Mouse (Mus musculus): Measurements from ENCODE around the gene Fbln5.

Fbln5 gene

DNA sequence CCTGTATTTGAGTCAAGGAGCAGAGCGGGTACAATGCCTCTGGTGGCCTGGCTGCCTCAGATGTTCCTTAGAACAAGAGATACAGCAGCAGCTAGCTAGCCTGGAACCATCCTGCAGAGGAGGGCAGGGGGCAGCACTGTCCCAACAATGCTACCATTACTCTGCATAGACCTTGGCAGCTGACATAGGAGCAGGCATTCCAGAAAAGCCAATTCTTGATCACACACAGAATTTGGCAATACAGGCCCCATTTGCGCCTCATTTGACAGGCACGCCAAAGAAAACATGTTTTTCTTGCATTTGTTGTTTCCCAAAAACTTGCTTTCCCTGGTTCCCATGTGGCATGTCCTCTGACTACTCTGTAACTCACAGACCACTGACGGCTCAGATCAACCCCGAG, 56.8 kb downstream of the Fbln5 start:
- DNase-seq (ENCODE audit: low spot score): no peak

DNA sequence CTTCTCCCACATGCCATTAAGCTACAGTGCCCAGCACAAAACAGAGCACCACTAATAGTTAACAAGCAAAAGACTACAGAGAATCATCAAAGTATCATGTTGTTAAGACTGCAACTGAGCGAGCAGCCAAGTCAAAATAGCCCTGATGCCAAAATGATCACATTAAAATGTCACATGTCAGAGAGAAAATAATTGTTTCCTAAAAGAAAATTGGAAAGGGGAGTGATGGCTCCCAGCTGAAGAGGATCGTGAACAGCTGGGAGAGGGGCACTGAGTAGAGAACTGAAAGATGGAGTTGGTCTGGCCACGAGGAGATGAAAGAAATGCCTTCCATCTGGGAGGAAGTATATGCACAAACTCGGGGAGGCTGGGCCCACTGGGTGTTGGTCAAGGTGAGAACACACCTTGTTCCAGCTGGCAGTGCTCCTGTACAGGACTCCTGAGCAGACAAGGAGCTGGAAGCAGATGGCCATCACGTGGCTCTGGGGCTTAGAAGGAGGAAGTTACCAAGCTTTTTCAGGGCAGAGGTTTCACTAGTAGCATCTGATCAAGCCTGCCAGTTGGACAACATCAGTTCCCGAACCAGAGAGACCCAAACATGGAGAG, 59.3 kb downstream of the Fbln5 start:
- no peak for DNase-seq (ENCODE audit: low spot score)

- no peak for DNase-seq (ENCODE audit: low spot score)
These were observed 60.2 kb downstream of the Fbln5 start for GRCm38 (mm10) chr12:101758698-101759097.

DNA sequence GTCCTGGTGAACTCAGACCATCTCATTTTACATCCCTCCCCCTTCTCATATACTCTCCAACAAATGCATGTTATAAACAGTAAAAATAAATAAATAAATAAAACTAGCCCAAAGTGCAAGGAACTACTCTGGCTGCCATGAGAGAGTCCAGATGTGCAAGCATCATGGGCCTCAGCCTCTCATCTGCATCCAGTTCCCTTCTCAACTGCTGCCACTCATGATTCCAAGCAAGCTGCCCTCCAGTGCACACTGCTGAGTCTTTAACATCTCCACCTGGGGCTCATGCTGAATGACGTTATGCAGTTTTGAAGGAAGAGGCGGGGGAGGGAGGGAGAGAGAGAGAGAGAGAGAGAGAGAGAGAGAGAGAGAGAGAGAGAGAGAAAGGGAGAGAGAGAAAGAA, 76.5 kb downstream of the Fbln5 start:
- no peak for DNase-seq (ENCODE audit: low spot score)

DNA sequence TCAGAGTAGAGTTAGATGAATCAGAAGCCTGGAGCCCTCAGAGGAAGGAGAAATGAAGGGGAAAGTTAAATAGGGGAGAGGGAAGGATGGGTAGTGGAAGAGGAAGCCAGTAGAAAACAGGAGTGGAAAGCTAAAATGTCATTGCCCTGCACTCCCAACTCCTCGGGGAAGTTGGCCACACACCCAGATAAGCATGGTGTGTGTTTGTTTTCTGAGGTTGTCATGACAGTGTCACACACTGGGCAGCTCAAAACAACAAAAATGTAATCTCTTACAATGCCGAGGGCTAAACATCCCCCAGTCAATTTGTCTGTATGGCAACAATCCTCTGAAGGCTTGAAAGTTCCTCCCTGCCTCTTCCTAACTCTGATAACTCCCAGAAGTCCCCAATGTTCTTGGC, 78.4 kb downstream of the Fbln5 start:
- DNase-seq (ENCODE audit: low spot score): no peak

DNA sequence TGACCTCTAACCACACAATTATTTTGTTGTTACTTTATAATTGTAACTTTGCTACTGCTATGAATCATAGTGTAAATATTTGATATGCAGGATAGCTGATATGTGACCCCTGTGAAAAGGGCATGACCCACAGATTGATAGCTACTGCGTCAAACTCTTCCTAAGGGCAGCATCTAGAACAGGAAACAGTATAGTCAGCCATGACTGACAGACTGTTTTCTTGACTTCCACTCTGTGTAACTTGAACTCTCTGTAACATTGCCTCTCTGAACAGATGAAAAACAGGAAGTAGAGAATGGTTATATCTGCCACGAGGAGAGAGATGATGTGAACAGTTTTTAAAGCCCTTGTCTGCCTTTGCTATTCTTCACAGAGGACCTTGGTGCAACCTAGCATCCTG, 78.8 kb downstream of the Fbln5 start:
- DNase-seq (ENCODE audit: low spot score): no peak

DNA sequence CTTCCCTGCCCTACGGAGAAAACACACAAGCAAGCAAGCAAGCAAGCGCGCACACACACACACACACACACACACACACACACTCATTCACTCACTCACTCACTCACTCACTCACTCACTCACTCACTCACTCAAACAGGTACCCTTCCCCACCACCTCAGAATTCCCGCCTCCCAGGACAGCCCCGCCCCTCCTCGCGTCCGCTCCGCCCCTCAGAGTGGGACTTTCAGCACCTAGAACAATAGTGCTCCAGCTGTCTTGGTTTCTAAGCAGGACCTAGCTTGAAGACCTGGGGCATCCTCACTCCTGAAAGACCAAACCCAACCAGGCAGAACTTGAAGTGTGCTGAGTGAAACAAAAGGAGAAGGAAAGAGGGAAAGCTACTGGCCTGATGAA, 100.1 kb downstream of the Fbln5 start:
- DNase-seq (ENCODE audit: low spot score): no peak

- peak; percentile 74 for DNase-seq (ENCODE audit: low spot score)
These were observed 100.7 kb downstream of the Fbln5 start, which contains the start of gene Tc2n for GRCm38 (mm10) chr12:101718054-101718754. Gene Tc2n, minus strand, starts transcription at chr12:101718523.

GRCm38 (mm10) chr12:101699176-101699575, 119.7 kb downstream of the Fbln5 start:
- no peak for DNase-seq (ENCODE audit: low spot score)

Measured in ovary, postnatal 14 days (tissue).